Mouse (Mus musculus): Measurements from ENCODE around the gene Atrnl1.

GRCm38 (mm10) chr19:57939166-57939565 lies 328.3 kb downstream of the Atrnl1 start:
- no peak for TF ChIP-seq CTCF (IDR thresholded peaks at IDR 0.05; ENCODE audit: low read depth)
- no peak for TF ChIP-seq EP300 (optimal IDR thresholded peaks at IDR 0.05)

Data from stomach, postnatal 0 days (tissue).